ENCODE assay signal across 8 mouse cellular contexts in the genomic region with DNA sequence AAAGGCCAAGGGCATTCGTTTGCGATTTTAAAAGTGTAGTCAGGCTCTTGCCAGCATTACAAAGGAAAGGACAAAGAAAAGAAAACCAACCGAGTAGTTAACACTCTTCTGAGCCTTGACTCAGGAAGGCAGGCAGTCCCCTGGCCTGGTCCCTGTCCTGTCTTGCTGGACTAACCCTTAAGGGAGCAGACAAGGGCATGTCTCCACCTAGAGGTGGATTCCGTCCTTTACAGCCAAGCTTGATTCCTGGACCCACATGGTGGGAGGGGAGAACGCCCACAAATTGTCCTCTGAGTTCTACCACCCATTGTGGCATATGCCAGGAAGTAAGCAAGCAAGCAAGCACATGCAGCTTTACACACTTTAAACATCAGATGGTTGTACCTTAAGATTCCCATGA. TPM values are rescaled to one million over a fixed set of nuclear protein-coding genes. Genes with fewer than 3 reads are reported as not detected.
A peak's percentile ranks its signal among the peaks of the same experiment; 100 is the strongest.
DNase-seq lines count a peak whose midpoint lies in the region; ATAC-seq and TF ChIP-seq lines count a peak whose summit lies in the region.

No protein-coding gene starts in this region.

- no peak overlapping the region for H3K9ac ChIP-seq in midbrain, postnatal 0 days (replicated peaks; ENCODE audit: low read length, poor library complexity, severe bottlenecking)

- no peaks in the 10 kb centered on the region for H3K9me3 ChIP-seq in midbrain, postnatal 0 days (ENCODE audit: low read length)

- H3K27me3 ChIP-seq in cerebellum, adult 2 months (ENCODE audit: control insufficient read depth, insufficient read depth, low read length), result no peaks in the 10 kb centered on the region
- no peaks in the 10 kb centered on the region for H3K27me3 ChIP-seq in midbrain, postnatal 0 days (ENCODE audit: insufficient read depth, low read length)

- WGBS in cerebellum, adult 2 months, result 35% methylated on average over 5 of the region's 5 CpGs
- 32% methylated on average over 5 of the region's 5 CpGs for WGBS in midbrain, postnatal 0 days

- peaks cover 79% of the 10 kb centered on the region for H3K36me3 ChIP-seq in midbrain, postnatal 0 days (ENCODE audit: insufficient read depth, low read length)

- H3K4me3 ChIP-seq in cerebellum, adult 2 months (replicated peaks; ENCODE audit: insufficient read depth, low read depth, low read length), result no peak overlapping the region
- H3K4me3 ChIP-seq in midbrain, postnatal 0 days (ENCODE audit: low read depth, low read length), result no peak overlapping the region

- DNase-seq in cerebellum, adult 2 months, result no peak
- no peak for DNase-seq in cerebellum, adult 11-12 months
- peak; percentile 14 for DNase-seq in right cerebral cortex, postnatal 25 days
- no peak for DNase-seq in right cerebral cortex, postnatal 4 days
- DNase-seq in forelimb bud, embryonic 11.5 days (ENCODE audit: low read depth, low spot score), result peak; percentile 32
- DNase-seq in layer of hippocampus, adult 9-11 months, result peak; percentile 49
- DNase-seq in midbrain, postnatal 0 days (ENCODE audit: low spot score), result peak; percentile 33

- H3K4me1 ChIP-seq in cerebellum, adult 2 months (ENCODE audit: control insufficient read depth, insufficient read depth, low read length), result no peaks in the 10 kb centered on the region
- no peaks in the 10 kb centered on the region for H3K4me1 ChIP-seq in midbrain, postnatal 0 days (ENCODE audit: insufficient read depth, low read length)

- H3K4me2 ChIP-seq in midbrain, postnatal 0 days (ENCODE audit: low read depth, low read length, poor library complexity, severe bottlenecking), result no peak overlapping the region

- peak; percentile 34; the same call in 1 of the 2 replicates for TF ChIP-seq CTCF in cerebellum, adult 2 months (IDR thresholded peaks at IDR 0.05; ENCODE audit: borderline replicate concordance, insufficient read depth, low read depth, low read length)
- peak; percentile 62 for TF ChIP-seq CTCF in midbrain, postnatal 0 days (IDR thresholded peaks at IDR 0.05)

- no peak for ATAC-seq in midbrain, postnatal 0 days (ENCODE audit: low FRiP score)
- no peak for ATAC-seq in cerebellum, adult (ENCODE audit: insufficient number of reproducible peaks, low FRiP score, low TSS enrichment)

- no peak overlapping the region for H3K27ac ChIP-seq in cerebellum, adult 2 months (ENCODE audit: insufficient read depth, low read length)
- H3K27ac ChIP-seq in midbrain, postnatal 0 days (ENCODE audit: low read depth, low read length), result no peak overlapping the region

- TF ChIP-seq POLR2A in cerebellum, adult 2 months (IDR thresholded peaks at IDR 0.05; ENCODE audit: borderline replicate concordance, insufficient read depth, low read length), result no peak

RNA-seq across cellular contexts. Expression of gene Htr5b, which starts 38.0 kb away (rescaled TPM):
- 0.29 and 2.3 TPM in 2 replicates for polyA plus RNA-seq in cerebellum, adult 2 months (2012; rRNA removed)
- total RNA-seq in midbrain, postnatal 0 days (2014; rRNA removed), result 2.7 and 5.9 TPM in 2 replicates
- 3.1 and 3.8 TPM in 2 replicates for polyA plus RNA-seq in midbrain, postnatal 0 days (2015; fragmentation: Nextera tagmentation; extraction: Ambion mirVana)

RNA-seq across cellular contexts. Expression of gene Ccdc93, which starts 59.4 kb away (rescaled TPM):
- 16.4 and 16.5 TPM in 2 replicates for polyA plus RNA-seq in cerebellum, adult 2 months (2012; rRNA removed)
- total RNA-seq in midbrain, postnatal 0 days (2014; rRNA removed), result 12.5 and 15.5 TPM in 2 replicates
- polyA plus RNA-seq in midbrain, postnatal 0 days (2015; fragmentation: Nextera tagmentation; extraction: Ambion mirVana), result 5.8 and 7.2 TPM in 2 replicates

Comparison
In these comparisons a context has a peak if more than half of its experiments do, and no peak if none do; other contexts are left out.
1. DNase-seq: peak in right cerebral cortex, postnatal 25 days (single experiment), forelimb bud, embryonic 11.5 days (single experiment), layer of hippocampus, adult 9-11 months (single experiment) and midbrain, postnatal 0 days (single experiment); none in cerebellum, adult 2 months (0 of 2), cerebellum, adult 11-12 months (single experiment) and right cerebral cortex, postnatal 4 days (single experiment).